Mouse (Mus musculus): ENCODE results near the gene Myo10.

DNA sequence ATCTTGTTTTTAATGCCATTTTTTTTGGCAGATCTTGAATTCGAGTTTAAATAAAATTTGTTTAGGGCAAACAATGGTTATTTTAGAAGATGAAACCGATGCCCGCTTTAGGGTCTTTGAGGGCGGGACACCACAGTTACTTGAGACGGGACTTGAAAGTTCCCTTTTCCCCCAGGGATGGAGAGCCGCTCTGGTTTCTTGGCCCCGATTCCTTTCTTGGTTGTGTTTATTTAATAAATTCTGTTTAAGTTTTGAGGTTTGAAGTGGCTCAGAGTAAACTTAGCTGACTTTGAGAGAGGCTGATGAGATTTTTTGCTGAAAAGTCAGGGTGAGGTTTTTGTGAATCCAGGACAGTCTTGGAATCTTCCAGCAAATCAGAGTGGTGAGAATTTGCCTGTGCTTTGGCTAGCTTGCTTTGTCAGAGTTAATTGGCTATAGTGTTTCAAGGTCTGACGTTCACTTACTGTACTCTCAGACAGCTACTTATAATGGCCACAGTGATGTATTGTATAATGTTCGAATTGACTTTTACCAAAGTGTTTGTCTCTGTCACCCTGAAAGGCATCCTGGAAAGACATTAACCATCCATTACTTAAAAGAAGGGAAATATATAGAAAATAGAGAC lies 1.3 kb downstream of the Myo10 start:
- TF ChIP-seq POLR2A (IDR thresholded peaks at IDR 0.05; ENCODE audit: low read depth, low read length) (no peak), CTCF (conservative IDR thresholded peaks at IDR 0.05; ENCODE audit: insufficient read depth, insufficient read length, low read depth, low read length) (no peak)

All from kidney, adult 2 months (tissue).